ENCODE assay signal across 14 mouse cellular contexts in genomic region chr6:137386935-137387334, GRCm38 (mm10).
DNase-seq lines count a peak whose midpoint lies in the region; ATAC-seq and TF ChIP-seq lines count a peak whose summit lies in the region.
"Had no signal": no experiment of that assay in that cellular context is flagged by ENCODE, and none has a peak within 500 bp of the region (broad histone marks: within the 10 kb centered on the region; RNA-seq: fewer than 3 reads in every experiment).

No protein-coding gene starts in this region.

- no peak for TF ChIP-seq EP300 in liver, postnatal 0 days (IDR thresholded peaks at IDR 0.05; ENCODE audit: low read depth)

- TF ChIP-seq POLR2A in thymus, adult 2 months (IDR thresholded peaks at IDR 0.05; ENCODE audit: control insufficient read depth, extremely low read depth, insufficient read depth, low read length, poor library complexity) = no peak

- H3K9me3 ChIP-seq in embryonic facial prominence, embryonic 14.5 days (ENCODE audit: control insufficient read depth, low read length) = peaks cover 4% of the 10 kb centered on the region; the same call in 1 of the 2 replicates
- no peaks in the 10 kb centered on the region for H3K9me3 ChIP-seq in liver, postnatal 0 days (ENCODE audit: low read length)
- no peaks in the 10 kb centered on the region for H3K9me3 ChIP-seq in forebrain, embryonic 15.5 days
- H3K9me3 ChIP-seq: liver, embryonic 15.5 days had no signal

- intact Hi-C loops in heart, postnatal 36 days (cut with DNase I) = no loop called here

- H3K36me3 ChIP-seq in embryonic facial prominence, embryonic 14.5 days (ENCODE audit: control insufficient read depth, insufficient read depth, low read length) = no peaks in the 10 kb centered on the region
- H3K36me3 ChIP-seq in liver, postnatal 0 days (replicated peaks; ENCODE audit: insufficient read depth, low read length) = no peaks in the 10 kb centered on the region
- peaks cover 14% of the 10 kb centered on the region; the same call in 1 of the 2 replicates for H3K36me3 ChIP-seq in forebrain, embryonic 15.5 days
- no peaks in the 10 kb centered on the region for H3K36me3 ChIP-seq in thymus, adult 2 months (ENCODE audit: control insufficient read depth, insufficient read depth, low read length)
- H3K36me3 ChIP-seq: liver, embryonic 15.5 days had no signal

- WGBS in embryonic facial prominence, embryonic 14.5 days = 44% methylated on average over 4 of the region's 4 CpGs
- 54% methylated on average over 4 of the region's 4 CpGs for WGBS in liver, postnatal 0 days (ENCODE audit: insufficient replicate concordance)
- 53% methylated on average over 3 of the region's 4 CpGs for WGBS in forebrain, embryonic 15.5 days
- WGBS in thymus, adult 2 months = 71% methylated on average over 4 of the region's 4 CpGs

- H3K27me3 ChIP-seq in embryonic facial prominence, embryonic 14.5 days (replicated peaks; ENCODE audit: control insufficient read depth, insufficient read depth, low read length) = no peaks in the 10 kb centered on the region
- H3K27me3 ChIP-seq in liver, postnatal 0 days (ENCODE audit: insufficient read depth, low read length) = no peaks in the 10 kb centered on the region
- no peaks in the 10 kb centered on the region for H3K27me3 ChIP-seq in forebrain, embryonic 15.5 days
- H3K27me3 ChIP-seq in thymus, adult 2 months (ENCODE audit: control insufficient read depth, insufficient read depth, low read length) = no peaks in the 10 kb centered on the region
- H3K27me3 ChIP-seq: liver, embryonic 15.5 days had no signal

- DNase-seq in heart, postnatal 4 days = peak; percentile 16
- no peak for DNase-seq in heart, postnatal 36 days
- peak; percentile 50 for DNase-seq in 416B (ENCODE audit: low read depth)
- DNase-seq in embryonic facial prominence, embryonic 14.5 days (ENCODE audit: low spot score) = peak; percentile 24
- DNase-seq in liver, postnatal 0 days = no peak
- no peak for DNase-seq in thymus, adult 2 months
- DNase-seq: cerebellum, adult 11-12 months; thymus, postnatal 14 days had no signal

- no peak overlapping the region for H3K27ac ChIP-seq in embryonic facial prominence, embryonic 14.5 days (replicated peaks; ENCODE audit: low read depth, low read length)
- no peak overlapping the region for H3K27ac ChIP-seq in liver, postnatal 0 days (ENCODE audit: low read depth)
- no peak overlapping the region for H3K27ac ChIP-seq in forebrain, embryonic 15.5 days (replicated peaks)
- H3K27ac ChIP-seq in thymus, adult 2 months (ENCODE audit: control insufficient read depth, insufficient read depth, low read length) = no peak overlapping the region
- H3K27ac ChIP-seq: hindbrain, postnatal 0 days; kidney, postnatal 0 days; liver, embryonic 15.5 days had no signal

- no peak overlapping the region for H3K4me2 ChIP-seq in embryonic facial prominence, embryonic 14.5 days (ENCODE audit: low read depth, low read length)
- no peak overlapping the region for H3K4me2 ChIP-seq in liver, postnatal 0 days (ENCODE audit: low read depth, low read length)
- no peak overlapping the region for H3K4me2 ChIP-seq in forebrain, embryonic 15.5 days (replicated peaks)
- H3K4me2 ChIP-seq: liver, embryonic 15.5 days; midbrain, embryonic 11.5 days had no signal

- no peak overlapping the region for H3K4me3 ChIP-seq in embryonic facial prominence, embryonic 14.5 days (ENCODE audit: low read depth, low read length)
- H3K4me3 ChIP-seq in liver, postnatal 0 days (ENCODE audit: low read depth, low read length) = no peak overlapping the region
- H3K4me3 ChIP-seq in forebrain, embryonic 15.5 days = no peak overlapping the region
- H3K4me3 ChIP-seq in thymus, adult 2 months (ENCODE audit: control insufficient read depth, insufficient read depth, low read length) = no peak overlapping the region
- H3K4me3 ChIP-seq: liver, embryonic 15.5 days had no signal

- no peaks in the 10 kb centered on the region for H3K4me1 ChIP-seq in embryonic facial prominence, embryonic 14.5 days (ENCODE audit: control insufficient read depth, insufficient read depth, low read length)
- no peaks in the 10 kb centered on the region for H3K4me1 ChIP-seq in liver, postnatal 0 days (ENCODE audit: insufficient read depth)
- H3K4me1 ChIP-seq in forebrain, embryonic 15.5 days = no peaks in the 10 kb centered on the region
- H3K4me1 ChIP-seq in thymus, adult 2 months (replicated peaks; ENCODE audit: control insufficient read depth, insufficient read depth, low read length) = no peaks in the 10 kb centered on the region
- H3K4me1 ChIP-seq: liver, embryonic 15.5 days had no signal

- ATAC-seq in embryonic facial prominence, embryonic 14.5 days (ENCODE audit: low read depth) = no peak
- no peak for ATAC-seq in liver, postnatal 0 days
- no peak for ATAC-seq in forebrain, embryonic 15.5 days (replicated peaks)
- ATAC-seq: activated CD4-positive, CD25-positive, alpha-beta regulatory T cell, adult 4 months; hindbrain, postnatal 0 days had no signal

- H3K9ac ChIP-seq in embryonic facial prominence, embryonic 14.5 days (ENCODE audit: low read depth, low read length) = no peak overlapping the region
- no peak overlapping the region for H3K9ac ChIP-seq in liver, postnatal 0 days (replicated peaks)
- H3K9ac ChIP-seq in forebrain, embryonic 15.5 days (replicated peaks) = no peak overlapping the region
- H3K9ac ChIP-seq: liver, embryonic 15.5 days had no signal

- 0 out of 2 replicates have a peak, but pooled peaks have one; percentile 5 for TF ChIP-seq CTCF in liver, postnatal 0 days (IDR thresholded peaks at IDR 0.05; ENCODE audit: low read depth)
- no peak for TF ChIP-seq CTCF in thymus, adult 2 months (IDR thresholded peaks at IDR 0.05; ENCODE audit: borderline replicate concordance, control insufficient read depth, extremely low read depth, insufficient read depth, low read length, poor library complexity)

Comparison
In these comparisons a context has a peak if more than half of its experiments do, and no peak if none do; other contexts are left out.
1. DNase-seq: peak in heart, postnatal 4 days (single experiment), 416B (single experiment) and embryonic facial prominence, embryonic 14.5 days (single experiment); none in heart, postnatal 36 days (0 of 2), liver, postnatal 0 days (single experiment) and thymus, adult 2 months (single experiment).